Mouse (Mus musculus): Measurements from ENCODE around the gene Scyl1. TPM values are rescaled to one million over a fixed set of nuclear protein-coding genes. Genes with fewer than 3 reads are reported as not detected.

The Scyl1 gene
- total and polyA plus RNA-seq, 3 experiments: 57.2 to 95.6 (median 70.0) TPM

- H3K4me1 ChIP-seq (ENCODE audit: control insufficient read depth, insufficient read depth, low read length): peaks cover 3% of the 10 kb centered on the region; the same call in 1 of the 2 replicates
- TF ChIP-seq EP300 (IDR thresholded peaks at IDR 0.05; ENCODE audit: insufficient read depth, low read depth, low read length): no peak
- no peak for TF ChIP-seq POLR2A (IDR thresholded peaks at IDR 0.05; ENCODE audit: insufficient read depth, low read depth, low read length)
- TF ChIP-seq CTCF (IDR thresholded peaks at IDR 0.05): no peak
- no peak for DNase-seq
- WGBS: 82% methylated on average over 7 of the region's 7 CpGs
- H3K9ac ChIP-seq (ENCODE audit: low read depth, low read length): no peak overlapping the region
- no peaks in the 10 kb centered on the region for H3K79me2 ChIP-seq (replicated peaks; ENCODE audit: control insufficient read depth, insufficient read depth, low read length)
- H3K36me3 ChIP-seq (ENCODE audit: control insufficient read depth, insufficient read depth, low read length): no peaks in the 10 kb centered on the region
- no peak overlapping the region for H3K27ac ChIP-seq
- H3K27me3 ChIP-seq (ENCODE audit: control insufficient read depth, insufficient read depth, low read length): no peaks in the 10 kb centered on the region
- no peak overlapping the region for H3K4me3 ChIP-seq
- intact Hi-C loops (cut with DNase I): loop anchor here (5.0 kb wide), 1 partner anchor 169 kb away; no protein-coding TSS in a partner anchor
These were observed 17.4 kb upstream of the Scyl1 start for GRCm38 (mm10) chr19:5788620-5789019.

- H3K27ac ChIP-seq: peak overlapping the region; percentile 42
- intact Hi-C loops (cut with DNase I): loop anchor here (2.0 to 5.0 kb wide), 3 partner anchors 91 to 231 kb away; no protein-coding TSS in a partner anchor
These were observed 16.7 kb upstream of the Scyl1 start for GRCm38 (mm10) chr19:5787920-5788319.

GRCm38 (mm10) chr19:5787128-5787635 lies 16.0 kb upstream of the Scyl1 start:
- no peaks in the 10 kb centered on the region for H3K27me3 ChIP-seq (ENCODE audit: control insufficient read depth, insufficient read depth, low read length)
- H3K9ac ChIP-seq (ENCODE audit: low read depth, low read length): no peak overlapping the region
- no peaks in the 10 kb centered on the region for H3K36me3 ChIP-seq (ENCODE audit: control insufficient read depth, insufficient read depth, low read length)
- intact Hi-C loops (cut with DNase I): loop anchor here (2.0 to 5.0 kb wide), 3 partner anchors 92 to 232 kb away; no protein-coding TSS in a partner anchor
- DNase-seq: peak; percentile 85 to 87
- H3K4me1 ChIP-seq (ENCODE audit: control insufficient read depth, insufficient read depth, low read length): peaks cover 1% of the 10 kb centered on the region; the same call in 1 of the 2 replicates
- 8% methylated on average over 8 of the region's 8 CpGs for WGBS
- no peak overlapping the region for H3K4me3 ChIP-seq
- H3K27ac ChIP-seq: peak overlapping the region; percentile 42
- no peak for TF ChIP-seq POLR2A (IDR thresholded peaks at IDR 0.05; ENCODE audit: insufficient read depth, low read depth, low read length)
- no peak for TF ChIP-seq EP300 (IDR thresholded peaks at IDR 0.05; ENCODE audit: insufficient read depth, low read depth, low read length)
- TF ChIP-seq CTCF (IDR thresholded peaks at IDR 0.05): peak; percentile 80
- H3K79me2 ChIP-seq (replicated peaks; ENCODE audit: control insufficient read depth, insufficient read depth, low read length): no peaks in the 10 kb centered on the region

More at GRCm38 (mm10) chr19:5787920-5788319, 16.7 kb upstream of the Scyl1 start:
- Histone ChIP-seq H3K4me1 (ENCODE audit: control insufficient read depth, insufficient read depth, low read length) (peaks cover 1% of the 10 kb centered on the region; the same call in 1 of the 2 replicates), H3K79me2 (replicated peaks; ENCODE audit: control insufficient read depth, insufficient read depth, low read length) (no peaks in the 10 kb centered on the region), H3K9ac (ENCODE audit: low read depth, low read length) (no peak overlapping the region), H3K4me3 (no peak overlapping the region), H3K36me3 (ENCODE audit: control insufficient read depth, insufficient read depth, low read length) (no peaks in the 10 kb centered on the region), H3K27me3 (ENCODE audit: control insufficient read depth, insufficient read depth, low read length) (no peaks in the 10 kb centered on the region)
- no peak for DNase-seq
- 75% methylated on average over 7 of the region's 7 CpGs for WGBS
- TF ChIP-seq POLR2A (IDR thresholded peaks at IDR 0.05; ENCODE audit: insufficient read depth, low read depth, low read length): no peak
- TF ChIP-seq CTCF (IDR thresholded peaks at IDR 0.05): no peak
- no peak for TF ChIP-seq EP300 (IDR thresholded peaks at IDR 0.05; ENCODE audit: insufficient read depth, low read depth, low read length)

GRCm38 (mm10) chr19:5786441-5787114 lies 15.4 kb upstream of the Scyl1 start:
- no peak overlapping the region for H3K9ac ChIP-seq (ENCODE audit: low read depth, low read length)
- no peaks in the 10 kb centered on the region for H3K79me2 ChIP-seq (replicated peaks; ENCODE audit: control insufficient read depth, insufficient read depth, low read length)
- TF ChIP-seq POLR2A (IDR thresholded peaks at IDR 0.05; ENCODE audit: insufficient read depth, low read depth, low read length): no peak
- TF ChIP-seq EP300 (IDR thresholded peaks at IDR 0.05; ENCODE audit: insufficient read depth, low read depth, low read length): 0 out of 2 replicates have a peak, but pooled peaks have one; percentile 45
- peak; percentile 86 for TF ChIP-seq CTCF (IDR thresholded peaks at IDR 0.05)
- H3K27me3 ChIP-seq (ENCODE audit: control insufficient read depth, insufficient read depth, low read length): no peaks in the 10 kb centered on the region
- intact Hi-C loops (cut with DNase I): loop anchor here (2.0 to 5.0 kb wide), 3 partner anchors 92 to 232 kb away; no protein-coding TSS in a partner anchor
- peak; percentile 86 to 92 for DNase-seq
- WGBS: 6% methylated on average over 12 of the region's 12 CpGs
- H3K4me3 ChIP-seq: no peak overlapping the region
- no peaks in the 10 kb centered on the region for H3K36me3 ChIP-seq (ENCODE audit: control insufficient read depth, insufficient read depth, low read length)
- H3K4me1 ChIP-seq (ENCODE audit: control insufficient read depth, insufficient read depth, low read length): peaks cover 1% of the 10 kb centered on the region; the same call in 1 of the 2 replicates
- peak overlapping the region; percentile 39 for H3K27ac ChIP-seq

- no peak for DNase-seq
- H3K4me3 ChIP-seq: no peak overlapping the region
- H3K4me1 ChIP-seq (ENCODE audit: control insufficient read depth, insufficient read depth, low read length): peaks cover 1% of the 10 kb centered on the region; the same call in 1 of the 2 replicates
- H3K27ac ChIP-seq: no peak overlapping the region
- intact Hi-C loops (cut with DNase I): loop anchor here (5.0 kb wide), 2 partner anchors 172 to 258 kb away; no protein-coding TSS in a partner anchor
- no peak overlapping the region for H3K9ac ChIP-seq (ENCODE audit: low read depth, low read length)
- no peaks in the 10 kb centered on the region for H3K27me3 ChIP-seq (ENCODE audit: control insufficient read depth, insufficient read depth, low read length)
- TF ChIP-seq POLR2A (IDR thresholded peaks at IDR 0.05; ENCODE audit: insufficient read depth, low read depth, low read length): no peak
- TF ChIP-seq CTCF (IDR thresholded peaks at IDR 0.05): no peak
- TF ChIP-seq EP300 (IDR thresholded peaks at IDR 0.05; ENCODE audit: insufficient read depth, low read depth, low read length): no peak
- 59% methylated on average over 10 of the region's 10 CpGs for WGBS
- no peaks in the 10 kb centered on the region for H3K36me3 ChIP-seq (ENCODE audit: control insufficient read depth, insufficient read depth, low read length)
- H3K79me2 ChIP-seq (replicated peaks; ENCODE audit: control insufficient read depth, insufficient read depth, low read length): no peaks in the 10 kb centered on the region
These were observed 13.8 kb upstream of the Scyl1 start for GRCm38 (mm10) chr19:5784958-5785577.
